Mouse (Mus musculus) fibroblast of lung, adult 2 months (primary cell): ENCODE data around the gene Cntn5.

Experiments used
- DNase-seq: peaks from one replicate; pipeline ENCODE4 v3.0.0-alpha.2; 2011; ENCODE audit warnings: low read depth

Gene Cntn5

GRCm38 (mm10) chr9:10226013-10226412 is 678.6 kb downstream of the Cntn5 start:
- DNase-seq: no peak

GRCm38 (mm10) chr9:10186063-10186462 is 718.5 kb downstream of the Cntn5 start:
- no peak for DNase-seq

- no peak for DNase-seq
Observed at GRCm38 (mm10) chr9:10170526-10170925, 734.0 kb downstream of the Cntn5 start.

GRCm38 (mm10) chr9:10121350-10122057 is 783.1 kb downstream of the Cntn5 start:
- DNase-seq: no peak

GRCm38 (mm10) chr9:10116581-10116980 is 788.0 kb downstream of the Cntn5 start:
- no peak for DNase-seq

GRCm38 (mm10) chr9:10109156-10109555 is 795.4 kb downstream of the Cntn5 start:
- DNase-seq: no peak

GRCm38 (mm10) chr9:10107861-10108260 is 796.7 kb downstream of the Cntn5 start:
- no peak for DNase-seq

GRCm38 (mm10) chr9:10101812-10102440 is 802.6 kb downstream of the Cntn5 start:
- DNase-seq: no peak

GRCm38 (mm10) chr9:10076282-10076681 is 828.3 kb downstream of the Cntn5 start:
- no peak for DNase-seq

GRCm38 (mm10) chr9:10073401-10073800 is 831.2 kb downstream of the Cntn5 start:
- DNase-seq: no peak

GRCm38 (mm10) chr9:10072860-10073259 is 831.7 kb downstream of the Cntn5 start:
- DNase-seq: no peak

- DNase-seq: no peak
Observed at GRCm38 (mm10) chr9:10071271-10071670, 833.3 kb downstream of the Cntn5 start.

- no peak for DNase-seq
Observed at GRCm38 (mm10) chr9:10044969-10045789, 859.4 kb downstream of the Cntn5 start.

GRCm38 (mm10) chr9:10043001-10043400 is 861.6 kb downstream of the Cntn5 start:
- no peak for DNase-seq

GRCm38 (mm10) chr9:10015129-10015528 is 889.4 kb downstream of the Cntn5 start:
- no peak for DNase-seq

GRCm38 (mm10) chr9:9984028-9984427 is 920.5 kb downstream of the Cntn5 start:
- no peak for DNase-seq

GRCm38 (mm10) chr9:9983220-9983619 is 921.4 kb downstream of the Cntn5 start:
- no peak for DNase-seq

- DNase-seq: no peak
Observed at GRCm38 (mm10) chr9:9965370-9965769, 939.2 kb downstream of the Cntn5 start.

GRCm38 (mm10) chr9:9960610-9961172 is 943.9 kb downstream of the Cntn5 start:
- no peak for DNase-seq

GRCm38 (mm10) chr9:9949346-9949745 is 955.2 kb downstream of the Cntn5 start:
- DNase-seq: no peak

- DNase-seq: no peak
Observed at GRCm38 (mm10) chr9:9944872-9945271, 959.7 kb downstream of the Cntn5 start.
